Mouse (Mus musculus) bone marrow macrophage, adult 2 months (primary cell): Measurements from ENCODE around the gene Hist1h2bh.

Experiments
- CTCF ChIP-seq: IDR thresholded peaks from 2 replicates; pipeline ENCODE4 v1.5.1; 2012; ENCODE audit warnings: low read depth, mild to moderate bottlenecking, low read length, moderate library complexity
- POLR2A ChIP-seq: IDR thresholded peaks from 2 replicates; pipeline ENCODE4 v1.6.1; 2012; ENCODE audit warnings: mild to moderate bottlenecking, low read depth, low read length, borderline replicate concordance

DNA sequence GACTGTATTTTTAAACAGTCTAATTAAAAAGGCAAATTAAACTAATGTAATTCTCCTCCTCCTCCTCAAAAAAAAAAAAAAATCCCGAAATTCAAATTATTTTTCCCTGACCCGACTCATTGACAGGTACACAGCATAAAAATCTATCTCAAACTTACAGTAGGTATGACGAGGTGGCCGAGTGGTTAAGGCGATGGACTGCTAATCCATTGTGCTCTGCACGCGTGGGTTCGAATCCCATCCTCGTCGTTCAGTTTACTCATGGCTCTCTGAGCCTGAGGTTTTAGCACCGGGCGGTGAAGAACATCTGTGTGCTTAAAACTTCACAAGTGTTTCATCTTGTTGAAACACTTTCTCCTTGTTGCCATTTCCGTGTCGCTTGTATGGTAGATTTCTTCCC, 21.5 kb downstream of the Hist1h2bh start:
- TF ChIP-seq CTCF (no peak), POLR2A (no peak)
